Mouse (Mus musculus): ENCODE data around the gene Kcnn3.

GRCm38 (mm10) chr3:89551880-89552279 lies 31.9 kb downstream of the Kcnn3 start:
- TF ChIP-seq CTCF (conservative IDR thresholded peaks at IDR 0.05; ENCODE audit: insufficient read depth, insufficient read length, low read depth, low read length) (no peak), POLR2A (IDR thresholded peaks at IDR 0.05; ENCODE audit: low read depth, low read length) (no peak)

Data from kidney, adult 2 months (tissue).